Mouse (Mus musculus) CD8-positive naive resting alpha-beta T cell, adult 57 days (primary cell): ENCODE results near the gene Olfr1200. TPM values are rescaled to one million over a fixed set of nuclear protein-coding genes. Genes with fewer than 3 reads are reported as not detected.

Experiments
- total RNA-seq: library from RNA; stranded (reverse); gene quantifications from one replicate; pipeline ENCODE4 v1.2.4, GENCODE M21; 2023

Olfr1200 gene
- total RNA-seq: not detected

GRCm38 (mm10) chr2:88770388-88770787, at the start of gene Olfr1200:
Gene Olfr1200, minus strand, starts transcription at chr2:88770488.

GRCm38 (mm10) chr2:88814196-88814595, 43.9 kb upstream of the Olfr1200 start, which contains the start of gene Olfr1202:
Gene Olfr1202, plus strand, starts transcription at chr2:88814496.

GRCm38 (mm10) chr2:88792736-88793135, 22.4 kb upstream of the Olfr1200 start, which contains the start of gene Olfr1201:
Gene Olfr1201, plus strand, starts transcription at chr2:88793036.

GRCm38 (mm10) chr2:88760369-88760768, 9.9 kb downstream of the Olfr1200 start, which contains the start of gene Olfr1199:
Gene Olfr1199, minus strand, starts transcription at chr2:88760469.

GRCm38 (mm10) chr2:88751270-88751669, 19.0 kb downstream of the Olfr1200 start, which contains the start of gene Olfr1198:
Gene Olfr1198, minus strand, starts transcription at chr2:88751370.

GRCm38 (mm10) chr2:88732266-88732665, 38.0 kb downstream of the Olfr1200 start, which contains the start of gene Olfr1197:
Gene Olfr1197, minus strand, starts transcription at chr2:88732366.

Other genes starting within 250 kb of the Olfr1200 start
- not detected for gene Olfr1188, start 213.6 kb downstream of the Olfr1200 start, total RNA-seq
- gene Olfr1189, start 184.0 kb downstream of the Olfr1200 start, total RNA-seq: not detected
- 0.12 TPM for gene Olfr1191-ps1, start 129.9 kb downstream of the Olfr1200 start, total RNA-seq
- not detected for gene Olfr1192-ps1, start 122.0 kb downstream of the Olfr1200 start, total RNA-seq
- gene Olfr1193, start 94.9 kb downstream of the Olfr1200 start, total RNA-seq: not detected
- not detected for gene Olfr1195, start 81.3 kb downstream of the Olfr1200 start, total RNA-seq
- not detected for gene Olfr1196, start 65.9 kb downstream of the Olfr1200 start, total RNA-seq
- gene Olfr1197, start 38.1 kb downstream of the Olfr1200 start, total RNA-seq: not detected
- gene Olfr1198, start 19.1 kb downstream of the Olfr1200 start, total RNA-seq: not detected
- not detected for gene Olfr1199, start 10.0 kb downstream of the Olfr1200 start, total RNA-seq
- not detected for gene Olfr1201, start 22.5 kb upstream of the Olfr1200 start, total RNA-seq
- not detected for gene Olfr1202, start 44.0 kb upstream of the Olfr1200 start, total RNA-seq
- not detected for gene Olfr1205, start 59.2 kb upstream of the Olfr1200 start, total RNA-seq
- not detected for gene Olfr1204, start 78.8 kb upstream of the Olfr1200 start, total RNA-seq
- gene Olfr1206, start 92.7 kb upstream of the Olfr1200 start, total RNA-seq: not detected
- gene Olfr1208, start 131.8 kb upstream of the Olfr1200 start, total RNA-seq: not detected
- gene Olfr1209, start 144.7 kb upstream of the Olfr1200 start, total RNA-seq: not detected
- gene Olfr1211, start 167.6 kb upstream of the Olfr1200 start, total RNA-seq: not detected
- gene Olfr1212, start 183.5 kb upstream of the Olfr1200 start, total RNA-seq: not detected
- gene Gm13762, start 209.8 kb upstream of the Olfr1200 start, total RNA-seq: not detected
- not detected for gene Olfr1214, start 222.2 kb upstream of the Olfr1200 start, total RNA-seq
- gene Olfr1215, start 236.5 kb upstream of the Olfr1200 start, total RNA-seq: not detected
- not detected for gene Olfr1216, start 247.9 kb upstream of the Olfr1200 start, total RNA-seq